Mouse (Mus musculus) heart, postnatal 0 days (tissue): Measurements from ENCODE around the gene Otx2. TPM values are rescaled to one million over a fixed set of nuclear protein-coding genes. Genes with fewer than 3 reads are reported as not detected.

ENCODE experiments used
- ATAC-seq: fragments of 200-750 bp; cut with Nextera tagmentation; 2 replicates; pipeline ENCODE4 v1.8.0; 2017; ENCODE audit warnings: low read depth, moderate number of reproducible peaks, moderate library complexity; ENCODE audit not compliant: insufficient read depth
- DNase-seq: peaks from one replicate; pipeline ENCODE4 v3.0.0-alpha.2; 2016; ENCODE audit warnings: low spot score
- H3K27ac ChIP-seq: fragments of 300-500 bp; sonication (generic); 2 replicates; pipeline ENCODE4 v1.5.1; 2014; ENCODE audit warnings: low read depth, mild to moderate bottlenecking
- H3K27me3 ChIP-seq: fragments of 300-500 bp; sonication (generic); 2 replicates; pipeline ENCODE4 v1.6.1; 2014; ENCODE audit warnings: low read length, mixed read lengths; ENCODE audit not compliant: control insufficient read depth, insufficient read depth
- H3K36me3 ChIP-seq: fragments of 300-500 bp; sonication (generic); replicated peaks from 2 replicates; pipeline ENCODE4 v1.6.1; 2014; ENCODE audit warnings: low read length, mixed read lengths; ENCODE audit not compliant: control insufficient read depth, insufficient read depth
- H3K4me1 ChIP-seq: fragments of 300-500 bp; sonication (generic); 2 replicates; pipeline ENCODE4 v1.6.1; 2014; ENCODE audit warnings: antibody characterized with exemption; ENCODE audit not compliant: control insufficient read depth, insufficient read depth
- H3K4me2 ChIP-seq: fragments of 300-500 bp; sonication (generic); 2 replicates; pipeline ENCODE4 v1.6.1; 2014; ENCODE audit warnings: low read depth, mild to moderate bottlenecking, low read length, moderate library complexity
- H3K4me3 ChIP-seq: fragments of 300-500 bp; sonication (generic); 2 replicates; pipeline ENCODE4 v1.5.1; 2014; ENCODE audit warnings: low read depth, low read length
- H3K9ac ChIP-seq: fragments of 300-500 bp; sonication (generic); replicated peaks from 2 replicates; pipeline ENCODE4 v1.6.1; 2014; ENCODE audit warnings: low read depth, low read length, mixed read lengths
- H3K9me3 ChIP-seq: fragments of 300-500 bp; sonication (generic); replicated peaks from 2 replicates; pipeline ENCODE4 v1.6.1; 2016; ENCODE audit warnings: low read length; ENCODE audit not compliant: control insufficient read depth
- CTCF ChIP-seq: IDR thresholded peaks from 2 replicates; pipeline ENCODE4 v1.5.1; 2016; ENCODE audit warnings: antibody characterized with exemption, control low read depth, low read depth
- EP300 ChIP-seq: IDR thresholded peaks from 2 replicates; pipeline ENCODE4 v1.6.1; 2016; ENCODE audit warnings: antibody characterized with exemption, low read depth
- WGBS: fragments of 180-500 bp; shearing (Covaris S2); extraction: QIAGEN DNeasy Blood & Tissue Kit; methylation state at CpG from one replicate; pipeline ENCODE4 v1.1.7; 2014; 5-methylcytosine and 5-hydroxymethylcytosine counted together
- polyA plus RNA-seq: library from polyadenylated mRNA; unstranded; fragments of >200 nt; fragmentation: Nextera tagmentation; extraction: Ambion mirVana; gene quantifications from 2 replicates; pipeline ENCODE4 v1.2.1, GENCODE M21; 2015
- total RNA-seq: library from RNA; depleted of rRNA; stranded (reverse); fragments of >200 nt; gene quantifications from 2 replicates; pipeline ENCODE4 v1.2.3, GENCODE M21; 2014; ENCODE audit warnings: low replicate concordance

The Otx2 gene
- total and polyA plus RNA-seq, 2 experiments from 2014 or later, result not detected

DNA sequence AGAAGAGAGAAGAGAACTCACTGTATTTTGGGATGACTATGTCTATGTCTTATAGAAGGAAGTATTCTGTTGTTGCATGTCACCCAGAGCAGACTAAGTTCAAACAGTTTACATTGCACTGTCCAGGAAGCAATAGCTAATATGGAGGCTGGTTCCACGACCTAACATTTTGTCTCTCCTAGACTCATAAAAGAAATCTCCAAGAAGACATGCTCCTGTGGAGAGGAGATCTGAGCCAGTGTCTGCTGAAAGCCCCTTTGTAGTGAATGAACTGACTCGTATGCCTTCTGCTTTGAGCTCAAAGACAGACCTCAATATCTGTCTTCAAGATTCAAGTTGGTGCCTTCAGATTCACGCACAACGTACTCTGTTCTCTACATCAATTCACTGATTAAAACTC lies 14.0 kb downstream of the Otx2 start:
- Histone ChIP-seq H3K4me3 (no peak overlapping the region), H3K4me1 (no peaks in the 10 kb centered on the region; the same call in 1 of the 2 replicates), H3K9me3 (no peaks in the 10 kb centered on the region), H3K27ac (no peak overlapping the region), H3K27me3 (peaks cover 98% of the 10 kb centered on the region), H3K4me2 (no peak overlapping the region), H3K9ac (no peak overlapping the region), H3K36me3 (no peaks in the 10 kb centered on the region)
- WGBS, result 70% methylated on average over 4 of the region's 4 CpGs
- TF ChIP-seq CTCF, result no peak
- TF ChIP-seq EP300, result no peak
- no peak for DNase-seq
- no peak for ATAC-seq

DNA sequence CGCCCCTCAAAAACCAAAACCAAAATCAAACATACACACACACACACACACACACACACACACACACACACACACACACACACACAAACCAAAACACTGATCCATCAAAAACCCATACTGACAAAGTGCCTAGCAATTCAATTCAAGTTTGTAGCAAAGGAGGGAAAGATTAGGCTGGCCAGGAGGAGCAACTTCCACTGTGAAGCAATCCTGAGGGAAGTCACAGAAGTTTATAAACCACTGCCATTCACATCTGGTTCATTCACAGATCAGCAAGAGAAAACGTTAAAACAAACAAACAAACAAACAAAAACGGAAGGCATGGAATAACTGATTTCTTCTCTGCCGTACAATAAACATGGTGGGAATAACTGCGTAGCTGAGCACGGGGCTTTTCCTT lies 16.4 kb downstream of the Otx2 start:
- Histone ChIP-seq H3K27ac (no peak overlapping the region), H3K36me3 (no peaks in the 10 kb centered on the region), H3K9ac (no peak overlapping the region), H3K9me3 (no peaks in the 10 kb centered on the region), H3K4me3 (no peak overlapping the region), H3K4me2 (no peak overlapping the region), H3K27me3 (peaks cover 100% of the 10 kb centered on the region), H3K4me1 (no peaks in the 10 kb centered on the region; the same call in 1 of the 2 replicates)
- DNase-seq (no peak), ATAC-seq (no peak)
- 74% methylated on average over 6 of the region's 6 CpGs for WGBS
- no peak for TF ChIP-seq EP300
- TF ChIP-seq CTCF, result no peak

GRCm38 (mm10) chr14:48656711-48657110 lies 16.9 kb downstream of the Otx2 start:
- 63% methylated on average over 4 of the region's 4 CpGs for WGBS
- H3K27ac ChIP-seq, result no peak overlapping the region

DNA sequence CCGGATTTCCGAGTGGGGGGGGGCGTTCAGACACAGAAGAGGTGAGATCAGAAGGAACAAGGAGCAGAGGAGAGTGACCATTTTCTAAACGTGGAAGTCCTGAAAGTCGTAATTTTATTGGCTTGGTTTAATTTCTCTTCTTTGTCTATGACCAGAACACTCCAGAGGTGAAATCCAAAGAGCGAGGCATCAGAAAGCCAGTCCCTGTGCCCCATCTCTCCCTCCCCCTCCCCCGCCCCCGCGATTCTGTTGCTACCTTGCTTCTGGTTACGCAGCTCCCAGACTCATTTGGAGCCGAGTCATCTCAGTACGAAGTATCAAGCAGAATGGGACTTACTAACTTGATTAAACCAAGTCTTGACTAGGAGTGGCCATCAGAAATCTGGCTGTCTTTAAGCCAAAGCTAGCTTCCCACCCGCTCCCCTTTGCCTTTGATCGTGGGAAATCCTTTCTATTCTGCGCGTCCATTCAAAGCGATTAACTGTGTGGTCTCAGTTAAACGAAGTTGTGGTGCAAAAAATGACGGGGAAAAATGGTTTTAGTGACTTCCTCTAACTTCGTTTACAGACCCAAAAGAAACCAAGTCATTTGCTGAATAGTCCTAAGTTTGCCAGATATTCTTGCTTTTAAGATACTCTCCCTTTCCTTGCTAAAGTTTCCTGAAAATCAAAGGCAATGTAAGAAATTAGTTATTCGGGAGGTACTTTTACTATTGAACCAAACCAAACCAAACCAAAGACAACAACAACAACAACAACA lies 17.6 kb downstream of the Otx2 start:
- DNase-seq (no peak), ATAC-seq (no peak)
- TF ChIP-seq CTCF, result no peak
- no peak for TF ChIP-seq EP300
- Histone ChIP-seq H3K27me3 (peaks cover 100% of the 10 kb centered on the region), H3K9me3 (no peaks in the 10 kb centered on the region), H3K9ac (no peak overlapping the region), H3K4me3 (0 out of 2 replicates have a peak overlapping the region, but pooled peaks have one; percentile 1), H3K4me2 (no peak overlapping the region), H3K4me1 (no peaks in the 10 kb centered on the region; the same call in 1 of the 2 replicates), H3K36me3 (no peaks in the 10 kb centered on the region), H3K27ac (no peak overlapping the region)
- WGBS, result 11% methylated on average over 21 of the region's 21 CpGs

More at GRCm38 (mm10) chr14:48656711-48657110, 16.9 kb downstream of the Otx2 start:
- Histone ChIP-seq H3K4me1 (no peaks in the 10 kb centered on the region; the same call in 1 of the 2 replicates), H3K4me3 (no peak overlapping the region), H3K9me3 (no peaks in the 10 kb centered on the region), H3K36me3 (no peaks in the 10 kb centered on the region), H3K9ac (no peak overlapping the region), H3K27me3 (peaks cover 100% of the 10 kb centered on the region), H3K4me2 (no peak overlapping the region)
- no peak for TF ChIP-seq EP300
- no peak for TF ChIP-seq CTCF
- ATAC-seq (no peak), DNase-seq (no peak)

DNA sequence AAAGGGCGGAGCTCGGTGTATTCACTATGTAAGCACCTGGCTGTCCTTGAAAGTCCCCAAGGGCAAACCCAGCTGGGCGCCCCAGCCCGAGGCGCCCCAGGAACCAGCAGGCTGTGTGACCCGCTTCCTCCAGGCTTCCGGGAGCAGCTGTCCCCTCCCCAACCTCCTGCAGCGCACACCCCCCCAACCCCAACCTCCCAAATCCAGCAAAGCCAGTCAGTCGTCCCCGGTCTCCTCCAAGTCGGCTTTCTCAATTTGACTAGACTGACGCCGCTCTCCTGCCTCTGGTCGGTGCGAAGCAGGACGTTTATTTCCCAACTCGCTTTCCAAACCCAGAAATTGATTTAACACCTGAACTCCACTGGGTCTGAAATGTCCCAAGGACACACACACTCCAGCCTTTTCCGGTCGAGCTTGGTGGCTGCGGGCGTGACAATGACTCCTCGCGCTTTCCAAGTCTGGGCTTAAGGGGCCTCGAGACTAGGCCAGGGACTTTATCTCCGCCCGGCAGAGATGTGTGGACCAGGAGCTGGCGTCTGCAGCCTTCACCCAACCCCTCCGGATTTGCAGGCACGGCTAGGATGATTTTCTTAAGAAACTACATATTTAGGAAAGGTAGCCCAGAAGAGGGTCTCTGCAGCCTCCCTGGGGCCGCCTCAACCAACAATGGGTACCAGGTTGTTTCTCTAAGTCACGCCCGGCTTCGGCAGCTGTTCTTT lies 18.4 kb downstream of the Otx2 start:
- under 1% methylated on average over 33 of the region's 33 CpGs for WGBS
- Histone ChIP-seq H3K36me3 (no peaks in the 10 kb centered on the region), H3K27ac (no peak overlapping the region), H3K4me2 (no peak overlapping the region), H3K4me1 (no peaks in the 10 kb centered on the region; the same call in 1 of the 2 replicates), H3K9me3 (no peaks in the 10 kb centered on the region), H3K9ac (no peak overlapping the region), H3K4me3 (peak overlapping the region; percentile 1; the same call in 1 of the 2 replicates), H3K27me3 (peaks cover 100% of the 10 kb centered on the region)
- DNase-seq, result no peak
- TF ChIP-seq EP300, result no peak
- no peak for TF ChIP-seq CTCF
- ATAC-seq, result no peak
